Mouse (Mus musculus) naive thymus-derived CD4-positive, alpha-beta T cell, adult 2 months (primary cell): ENCODE measurements around the gene Slc6a11.

Experiments
- DNase-seq: peaks from one replicate; pipeline ENCODE4 v3.0.0-alpha.2; 2011; ENCODE audit warnings: low read depth

The Slc6a11 gene

GRCm38 (mm10) chr6:114267979-114268378, 136.9 kb downstream of the Slc6a11 start:
- no peak for DNase-seq

GRCm38 (mm10) chr6:114269589-114269988, 138.5 kb downstream of the Slc6a11 start:
- DNase-seq: no peak

GRCm38 (mm10) chr6:114270799-114271198, 139.8 kb downstream of the Slc6a11 start:
- DNase-seq: no peak

GRCm38 (mm10) chr6:114272279-114272678, 141.2 kb downstream of the Slc6a11 start:
- DNase-seq: no peak

GRCm38 (mm10) chr6:114273997-114274728, 143.1 kb downstream of the Slc6a11 start:
- no peak for DNase-seq

GRCm38 (mm10) chr6:114275800-114276199, 144.8 kb downstream of the Slc6a11 start:
- DNase-seq: no peak

GRCm38 (mm10) chr6:114282469-114283277, 151.6 kb downstream of the Slc6a11 start, which contains the start of gene Slc6a1:
Gene Slc6a1, plus strand, starts transcription at chr6:114282635.
- DNase-seq: no peak

GRCm38 (mm10) chr6:114283278-114283770, 152.3 kb downstream of the Slc6a11 start:
- no peak for DNase-seq

- no peak for DNase-seq
These were observed 153.1 kb downstream of the Slc6a11 start for GRCm38 (mm10) chr6:114283927-114284703.

GRCm38 (mm10) chr6:114285424-114285823, 154.4 kb downstream of the Slc6a11 start:
- no peak for DNase-seq

- no peak for DNase-seq
These were observed 158.1 kb downstream of the Slc6a11 start for GRCm38 (mm10) chr6:114289106-114289505.

GRCm38 (mm10) chr6:114290184-114290583, 159.1 kb downstream of the Slc6a11 start:
- DNase-seq: no peak

GRCm38 (mm10) chr6:114290929-114291328, 159.9 kb downstream of the Slc6a11 start:
- no peak for DNase-seq

- DNase-seq: no peak
These were observed 160.4 kb downstream of the Slc6a11 start for GRCm38 (mm10) chr6:114291396-114291795.

GRCm38 (mm10) chr6:114293511-114293910, 162.5 kb downstream of the Slc6a11 start:
- no peak for DNase-seq

- DNase-seq: no peak
These were observed 164.0 kb downstream of the Slc6a11 start for GRCm38 (mm10) chr6:114295086-114295485.

GRCm38 (mm10) chr6:114297260-114298002, 166.4 kb downstream of the Slc6a11 start:
- no peak for DNase-seq
